Mouse (Mus musculus) heart, postnatal 0 days (tissue): ENCODE data around the gene Yaf2. TPM values are rescaled to one million over a fixed set of nuclear protein-coding genes. Genes with fewer than 3 reads are reported as not detected.

Experiments
- ATAC-seq: fragments of 200-750 bp; cut with Nextera tagmentation; 2 replicates; pipeline ENCODE4 v1.8.0; 2017; ENCODE audit warnings: low read depth, moderate number of reproducible peaks, moderate library complexity; ENCODE audit not compliant: insufficient read depth
- DNase-seq: peaks from one replicate; pipeline ENCODE4 v3.0.0-alpha.2; 2016; ENCODE audit warnings: low spot score
- H3K27ac ChIP-seq: fragments of 300-500 bp; sonication (generic); 2 replicates; pipeline ENCODE4 v1.5.1; 2014; ENCODE audit warnings: low read depth, mild to moderate bottlenecking
- H3K27me3 ChIP-seq: fragments of 300-500 bp; sonication (generic); 2 replicates; pipeline ENCODE4 v1.6.1; 2014; ENCODE audit warnings: low read length, mixed read lengths; ENCODE audit not compliant: control insufficient read depth, insufficient read depth
- H3K36me3 ChIP-seq: fragments of 300-500 bp; sonication (generic); replicated peaks from 2 replicates; pipeline ENCODE4 v1.6.1; 2014; ENCODE audit warnings: low read length, mixed read lengths; ENCODE audit not compliant: control insufficient read depth, insufficient read depth
- H3K4me1 ChIP-seq: fragments of 300-500 bp; sonication (generic); 2 replicates; pipeline ENCODE4 v1.6.1; 2014; ENCODE audit warnings: antibody characterized with exemption; ENCODE audit not compliant: control insufficient read depth, insufficient read depth
- H3K4me2 ChIP-seq: fragments of 300-500 bp; sonication (generic); 2 replicates; pipeline ENCODE4 v1.6.1; 2014; ENCODE audit warnings: low read depth, mild to moderate bottlenecking, low read length, moderate library complexity
- H3K4me3 ChIP-seq: fragments of 300-500 bp; sonication (generic); 2 replicates; pipeline ENCODE4 v1.5.1; 2014; ENCODE audit warnings: low read depth, low read length
- H3K9ac ChIP-seq: fragments of 300-500 bp; sonication (generic); replicated peaks from 2 replicates; pipeline ENCODE4 v1.6.1; 2014; ENCODE audit warnings: low read depth, low read length, mixed read lengths
- H3K9me3 ChIP-seq: fragments of 300-500 bp; sonication (generic); replicated peaks from 2 replicates; pipeline ENCODE4 v1.6.1; 2016; ENCODE audit warnings: low read length; ENCODE audit not compliant: control insufficient read depth
- CTCF ChIP-seq: IDR thresholded peaks from 2 replicates; pipeline ENCODE4 v1.5.1; 2016; ENCODE audit warnings: antibody characterized with exemption, control low read depth, low read depth
- EP300 ChIP-seq: IDR thresholded peaks from 2 replicates; pipeline ENCODE4 v1.6.1; 2016; ENCODE audit warnings: antibody characterized with exemption, low read depth
- WGBS: fragments of 180-500 bp; shearing (Covaris S2); extraction: QIAGEN DNeasy Blood & Tissue Kit; methylation state at CpG from one replicate; pipeline ENCODE4 v1.1.7; 2014; 5-methylcytosine and 5-hydroxymethylcytosine counted together
- polyA plus RNA-seq: library from polyadenylated mRNA; unstranded; fragments of >200 nt; fragmentation: Nextera tagmentation; extraction: Ambion mirVana; gene quantifications from 2 replicates; pipeline ENCODE4 v1.2.1, GENCODE M21; 2015
- total RNA-seq: library from RNA; depleted of rRNA; stranded (reverse); fragments of >200 nt; gene quantifications from 2 replicates; pipeline ENCODE4 v1.2.3, GENCODE M21; 2014; ENCODE audit warnings: low replicate concordance

Yaf2 gene
- total and polyA plus RNA-seq, 2 experiments from 2014 or later, result 47.1 to 68.5 TPM

DNA sequence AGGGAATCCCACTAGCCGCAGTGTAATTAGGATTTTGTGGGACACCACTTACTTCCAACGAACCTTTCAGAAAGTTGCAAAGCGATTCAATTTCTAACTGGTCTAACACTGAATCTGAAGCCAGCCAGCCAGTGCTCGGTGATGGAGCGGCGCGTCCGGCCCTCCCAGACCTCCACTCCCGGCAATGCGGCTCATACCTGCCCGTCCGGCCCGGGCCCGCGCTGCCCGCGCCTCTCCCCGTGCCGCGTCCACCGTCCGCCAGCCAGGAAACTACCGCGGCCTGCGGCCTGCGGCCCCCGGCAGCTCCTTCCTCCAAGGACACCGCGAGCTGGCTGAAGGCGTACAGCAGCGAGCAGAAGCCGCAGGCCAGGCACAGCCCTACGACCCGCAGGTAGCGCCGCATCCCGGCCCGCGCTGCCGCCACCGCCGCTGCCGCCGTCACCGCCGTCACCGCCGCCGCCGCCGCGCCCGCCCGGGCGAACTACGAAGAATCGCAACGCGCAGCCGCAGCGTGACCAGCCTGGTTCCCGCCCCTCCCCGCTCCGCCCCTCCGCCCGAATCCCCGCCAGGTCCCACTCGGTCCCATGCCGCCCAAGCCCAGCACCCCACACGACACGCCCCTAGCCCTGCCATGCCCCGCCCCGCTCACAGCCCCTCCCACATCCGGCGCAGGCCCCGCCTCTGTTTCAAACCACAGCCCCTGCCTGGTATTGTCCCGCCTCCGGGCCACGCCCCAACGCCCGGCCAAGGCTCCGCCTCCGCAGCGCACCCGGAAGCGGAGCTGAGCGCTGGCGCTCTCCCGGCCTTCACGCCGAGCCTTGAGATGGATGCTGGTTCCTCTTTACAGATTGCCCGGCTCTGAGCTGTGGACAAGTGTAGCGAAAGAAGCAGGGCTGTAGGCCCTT is 61.8 kb downstream of the Yaf2 start, which contains the start of gene Gxylt1:
TSS of gene Gxylt1 (minus strand) at position 501 of the 905 bp plus-strand sequence.
- H3K4me1 ChIP-seq, result peaks cover 25% of the 10 kb centered on the region
- ATAC-seq, result peak; percentile 99
- 1% methylated on average over 76 of the region's 93 CpGs for WGBS

GRCm38 (mm10) chr15:93273788-93274678 is 62.7 kb downstream of the Yaf2 start:
- H3K27ac ChIP-seq, result peak overlapping the region; percentile 87
- no peak for ATAC-seq

More for the DNA sequence above, 61.8 kb downstream of the Yaf2 start, which contains the start of gene Gxylt1:
- peak within 1 kb of the TSS; percentile 82 for H3K9ac ChIP-seq
- DNase-seq, result peak; percentile 97
- H3K27ac ChIP-seq, result peak within 1 kb of the TSS; percentile 87
- no peaks in the 10 kb centered on the region for H3K27me3 ChIP-seq
- H3K9me3 ChIP-seq, result no peaks in the 10 kb centered on the region
- H3K36me3 ChIP-seq, result no peaks in the 10 kb centered on the region
- peak within 1 kb of the TSS; percentile 86 for H3K4me3 ChIP-seq
- peak within 1 kb of the TSS; percentile 85 for H3K4me2 ChIP-seq
- TF ChIP-seq EP300 (no peak), CTCF (no peak)

GRCm38 (mm10) chr15:93272948-93273347 is 63.8 kb downstream of the Yaf2 start:
- WGBS, result 68% methylated on average over 9 of the region's 9 CpGs
- ATAC-seq (no peak), DNase-seq (no peak)
- Histone ChIP-seq H3K4me2 (no peak overlapping the region), H3K36me3 (no peaks in the 10 kb centered on the region), H3K4me1 (peaks cover 25% of the 10 kb centered on the region), H3K9me3 (no peaks in the 10 kb centered on the region), H3K27me3 (no peaks in the 10 kb centered on the region), H3K4me3 (no peak overlapping the region), H3K27ac (no peak overlapping the region), H3K9ac (no peak overlapping the region)
- no peak for TF ChIP-seq EP300
- no peak for TF ChIP-seq CTCF

More at GRCm38 (mm10) chr15:93273788-93274678, 62.7 kb downstream of the Yaf2 start:
- peak overlapping the region; percentile 82 for H3K9ac ChIP-seq
- no peak for DNase-seq
- peak overlapping the region; percentile 86 for H3K4me3 ChIP-seq
- no peaks in the 10 kb centered on the region for H3K36me3 ChIP-seq
- TF ChIP-seq EP300 (no peak), CTCF (no peak)
- WGBS, result 40% methylated on average over 19 of the region's 19 CpGs
- no peaks in the 10 kb centered on the region for H3K9me3 ChIP-seq
- no peaks in the 10 kb centered on the region for H3K27me3 ChIP-seq
- H3K4me1 ChIP-seq, result peaks cover 25% of the 10 kb centered on the region
- H3K4me2 ChIP-seq, result peak overlapping the region; percentile 78

DNA sequence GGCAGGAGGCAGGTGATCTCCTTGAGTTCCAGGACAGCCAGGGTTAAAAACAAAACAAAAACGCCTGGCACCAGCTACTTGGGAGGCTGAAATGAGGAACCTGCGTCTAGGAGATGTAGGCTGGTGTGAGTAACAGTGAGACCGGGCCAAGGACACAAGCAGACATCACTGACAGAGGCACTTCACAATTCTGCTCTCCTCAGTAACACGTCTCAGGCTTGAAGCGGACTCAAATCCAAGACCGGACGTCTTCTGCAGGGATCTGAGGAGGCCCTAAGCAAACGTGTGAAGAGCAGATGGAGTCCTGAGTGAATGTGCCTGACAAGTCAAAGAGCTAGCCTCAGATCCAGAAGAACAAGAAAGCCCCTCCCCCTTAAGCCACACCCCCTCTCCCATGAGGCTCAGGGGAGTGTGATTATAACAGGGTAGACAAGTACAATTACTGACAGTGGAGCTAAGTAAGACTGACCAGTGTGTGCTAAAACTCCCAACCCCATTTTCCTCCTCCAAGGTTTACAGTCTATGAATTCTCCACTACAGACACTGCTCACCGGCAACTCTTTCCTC is 66.4 kb downstream of the Yaf2 start:
- H3K9me3 ChIP-seq, result no peaks in the 10 kb centered on the region
- H3K36me3 ChIP-seq, result no peaks in the 10 kb centered on the region
- no peak for DNase-seq
- H3K4me1 ChIP-seq, result peaks cover 13% of the 10 kb centered on the region
- H3K4me3 ChIP-seq, result no peak overlapping the region
- H3K9ac ChIP-seq, result no peak overlapping the region
- no peak overlapping the region for H3K4me2 ChIP-seq
- no peak for TF ChIP-seq EP300
- no peak for TF ChIP-seq CTCF
- 65% methylated on average over 9 of the region's 9 CpGs for WGBS
- no peak for ATAC-seq
- H3K27ac ChIP-seq, result no peak overlapping the region
- no peaks in the 10 kb centered on the region for H3K27me3 ChIP-seq

DNA sequence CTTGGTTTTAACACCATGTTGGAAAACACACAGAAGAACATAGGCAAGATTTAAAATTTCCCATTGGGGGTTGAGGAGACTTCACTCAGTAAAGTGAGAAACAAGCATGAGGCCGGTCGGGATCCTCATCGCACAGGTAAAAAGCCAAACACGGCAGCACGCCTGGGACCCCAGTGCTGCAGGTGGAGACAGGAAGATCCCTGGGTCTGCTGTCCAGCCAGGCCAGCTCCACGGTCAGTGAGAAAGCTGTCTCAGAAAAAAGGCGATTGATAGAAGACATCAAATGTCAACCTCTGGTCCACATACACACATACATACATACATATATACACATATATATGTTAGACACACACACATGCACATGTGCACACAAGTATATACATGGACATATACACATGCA is 67.2 kb downstream of the Yaf2 start:
- no peak for DNase-seq
- Histone ChIP-seq H3K27me3 (no peaks in the 10 kb centered on the region), H3K9ac (no peak overlapping the region), H3K36me3 (no peaks in the 10 kb centered on the region), H3K4me2 (no peak overlapping the region), H3K9me3 (no peaks in the 10 kb centered on the region), H3K4me3 (no peak overlapping the region), H3K4me1 (peaks cover 13% of the 10 kb centered on the region), H3K27ac (no peak overlapping the region)
- ATAC-seq, result no peak
- WGBS, result 91% methylated on average over 7 of the region's 7 CpGs
- no peak for TF ChIP-seq EP300
- no peak for TF ChIP-seq CTCF
